Mouse (Mus musculus) liver, embryonic 14.5 days (tissue): ENCODE measurements at regions not wholly inside any gene's neighbourhood (a gene's known extent, or its start where the extent isn't known, plus 50 kb on each side); places are given as distances from the start of the nearest gene placed in this dataset.

ENCODE experiments used
- CTCF ChIP-seq: IDR thresholded peaks from 2 replicates; pipeline ENCODE4 v1.5.1; 2016; ENCODE audit warnings: antibody characterized with exemption, low read depth, control low read depth
- EP300 ChIP-seq: IDR thresholded peaks from 2 replicates; pipeline ENCODE4 v1.6.1; 2016; ENCODE audit warnings: antibody characterized with exemption, low read depth

DNA sequence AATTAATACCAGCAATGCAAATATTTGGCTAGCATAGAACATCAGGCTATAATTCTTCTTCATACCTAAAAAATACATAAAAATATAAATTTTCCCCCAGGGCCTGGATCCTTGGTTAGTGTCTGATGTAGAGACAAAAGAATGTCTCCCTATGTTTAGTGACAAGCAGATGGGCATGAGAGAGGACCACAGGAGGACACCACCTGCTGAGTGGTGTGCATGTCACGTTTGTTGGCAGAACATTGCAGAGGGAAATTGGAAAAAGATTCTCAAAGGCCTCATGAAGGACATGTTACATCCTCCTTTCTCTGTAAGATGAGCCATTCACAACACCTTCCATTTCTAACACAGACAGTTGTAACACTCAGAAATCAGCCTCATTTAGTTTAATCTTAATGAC, 206.3 kb downstream of the Hhipl2 start:
- TF ChIP-seq EP300 = no peak
- TF ChIP-seq CTCF = no peak
